In genomic region chr10:42260523-42260922, GRCm38 (mm10) we compare ENCODE assay signal across 13 mouse cellular contexts. TPM values are rescaled to one million over a fixed set of nuclear protein-coding genes. Genes with fewer than 3 reads are reported as not detected.
DNase-seq lines count a peak whose midpoint lies in the region; ATAC-seq and TF ChIP-seq lines count a peak whose summit lies in the region.
"Had no signal": no experiment of that assay in that cellular context is flagged by ENCODE, and none has a peak within 500 bp of the region (broad histone marks: within the 10 kb centered on the region; RNA-seq: fewer than 3 reads in every experiment).

No protein-coding gene starts in this region.

- peaks cover 2% of the 10 kb centered on the region for H3K79me3 ChIP-seq in C2C12 (ENCODE audit: low read depth)

- no peak overlapping the region for H3K4me3 ChIP-seq in kidney, embryonic 16.5 days (ENCODE audit: low read length)
- no peak overlapping the region for H3K4me3 ChIP-seq in C2C12 (ENCODE audit: insufficient read depth, poor library complexity, severe bottlenecking)
- peak overlapping the region; percentile 44 for H3K4me3 ChIP-seq in liver, embryonic 13.5 days (replicated peaks)
- no peak overlapping the region for H3K4me3 ChIP-seq in forebrain, embryonic 10.5 days
- H3K4me3 ChIP-seq: embryonic facial prominence, embryonic 12.5 days; lung, embryonic 15.5 days; midbrain, embryonic 15.5 days had no signal

- WGBS in kidney, embryonic 16.5 days: 34% methylated on average over 8 of the region's 8 CpGs
- WGBS in liver, embryonic 13.5 days (ENCODE audit: insufficient replicate concordance): 14% methylated on average over 8 of the region's 8 CpGs
- 84% methylated on average over 8 of the region's 8 CpGs for WGBS in forebrain, embryonic 10.5 days

- peaks cover 9% of the 10 kb centered on the region for H3K79me2 ChIP-seq in C2C12 (ENCODE audit: control insufficient read depth, insufficient read depth)

- intact Hi-C loops in left cerebral cortex, postnatal 36 days (cut with DNase I): no loop called here

- H3ac ChIP-seq in C2C12 (ENCODE audit: control insufficient read depth, insufficient read length, low read depth): no peak overlapping the region

- peak; percentile 2 for DNase-seq in kidney, adult 18-20 months
- peak; percentile 37 for DNase-seq in NIH3T3 (ENCODE audit: low read depth)
- DNase-seq in liver, embryonic 13.5 days: peak; percentile 77
- no peak for DNase-seq in left cerebral cortex, postnatal 36 days (ENCODE audit: low spot score in 2 of 2)
- DNase-seq in forebrain, embryonic 10.5 days (ENCODE audit: extremely low spot score, low spot score): no peak
- DNase-seq: cerebellum, adult 18-20 months; kidney, postnatal 36 days; thymus, postnatal 25 days had no signal

- no peaks in the 10 kb centered on the region for H3K27me3 ChIP-seq in kidney, embryonic 16.5 days (ENCODE audit: insufficient read depth, low read length)
- no peaks in the 10 kb centered on the region for H3K27me3 ChIP-seq in C2C12 (ENCODE audit: control insufficient read depth, insufficient read depth, insufficient read length)
- H3K27me3 ChIP-seq in liver, embryonic 13.5 days: no peaks in the 10 kb centered on the region
- H3K27me3 ChIP-seq in forebrain, embryonic 10.5 days (ENCODE audit: poor library complexity, severe bottlenecking): no peaks in the 10 kb centered on the region
- H3K27me3 ChIP-seq: embryonic facial prominence, embryonic 12.5 days; lung, embryonic 15.5 days; midbrain, embryonic 15.5 days had no signal

- no peak for ATAC-seq in kidney, embryonic 16.5 days (ENCODE audit: low FRiP score, low TSS enrichment)
- ATAC-seq in liver, embryonic 13.5 days (ENCODE audit: low read depth): peak; percentile 90
- ATAC-seq: midbrain, embryonic 15.5 days had no signal

- H3K4me2 ChIP-seq in kidney, embryonic 16.5 days (replicated peaks; ENCODE audit: low read depth, low read length): no peak overlapping the region
- H3K4me2 ChIP-seq in liver, embryonic 13.5 days: peak overlapping the region; percentile 70
- H3K4me2 ChIP-seq: embryonic facial prominence, embryonic 12.5 days; lung, embryonic 15.5 days; midbrain, embryonic 15.5 days had no signal

- no peaks in the 10 kb centered on the region for H3K9me3 ChIP-seq in kidney, embryonic 16.5 days (ENCODE audit: low read length)
- H3K9me3 ChIP-seq in liver, embryonic 13.5 days (replicated peaks): no peaks in the 10 kb centered on the region
- no peaks in the 10 kb centered on the region for H3K9me3 ChIP-seq in forebrain, embryonic 10.5 days
- H3K9me3 ChIP-seq: embryonic facial prominence, embryonic 12.5 days; lung, embryonic 15.5 days; midbrain, embryonic 15.5 days had no signal

- no peak for TF ChIP-seq CTCF in C2C12 (IDR thresholded peaks at IDR 0.05; ENCODE audit: control insufficient read depth, insufficient read depth, insufficient read length)

- no peak overlapping the region for H3K27ac ChIP-seq in kidney, embryonic 16.5 days (ENCODE audit: low read length)
- peak overlapping the region; percentile 97 for H3K27ac ChIP-seq in liver, embryonic 13.5 days
- no peak overlapping the region for H3K27ac ChIP-seq in forebrain, embryonic 10.5 days
- H3K27ac ChIP-seq: embryonic facial prominence, embryonic 12.5 days; lung, embryonic 15.5 days; midbrain, embryonic 15.5 days had no signal

- H3K36me3 ChIP-seq in kidney, embryonic 16.5 days (ENCODE audit: insufficient read depth, low read length): peaks cover 12% of the 10 kb centered on the region
- H3K36me3 ChIP-seq in C2C12 (ENCODE audit: control insufficient read depth, insufficient read depth): peaks cover 5% of the 10 kb centered on the region
- peaks cover 96% of the 10 kb centered on the region for H3K36me3 ChIP-seq in liver, embryonic 13.5 days
- H3K36me3 ChIP-seq in forebrain, embryonic 10.5 days (replicated peaks): peaks cover 7% of the 10 kb centered on the region
- H3K36me3 ChIP-seq: midbrain, embryonic 15.5 days had no signal

- H3K9ac ChIP-seq in kidney, embryonic 16.5 days (replicated peaks; ENCODE audit: low read length): no peak overlapping the region
- H3K9ac ChIP-seq in liver, embryonic 13.5 days: peak overlapping the region; percentile 77
- H3K9ac ChIP-seq: embryonic facial prominence, embryonic 12.5 days; lung, embryonic 15.5 days; midbrain, embryonic 15.5 days had no signal

- H3K4me1 ChIP-seq in kidney, embryonic 16.5 days (ENCODE audit: insufficient read depth, low read length): no peaks in the 10 kb centered on the region
- H3K4me1 ChIP-seq in liver, embryonic 13.5 days (replicated peaks): peaks cover 95% of the 10 kb centered on the region
- peaks cover 9% of the 10 kb centered on the region; the same call in 1 of the 2 replicates for H3K4me1 ChIP-seq in forebrain, embryonic 10.5 days
- H3K4me1 ChIP-seq: embryonic facial prominence, embryonic 12.5 days; lung, embryonic 15.5 days; midbrain, embryonic 15.5 days had no signal

TF ChIP-seq in C2C12, 6 proteins besides CTCF, POLR2A, EP300 and RAD21:
- TF ChIP-seq MYOD1 (IDR thresholded peaks at IDR 0.05; ENCODE audit: control insufficient read depth, insufficient read length, low read depth) (peak; percentile 0), MAX (IDR thresholded peaks at IDR 0.05) (no peak)

RNA-seq across cellular contexts. Expression of gene Foxo3, which starts 16.0 kb away (rescaled TPM):
- polyA plus RNA-seq in kidney, embryonic 16.5 days (2015; fragmentation: Nextera tagmentation; extraction: Ambion mirVana): 5.9 and 6.3 TPM in 2 replicates
- polyA plus RNA-seq in C2C12 (2012; fragmentation: generic; extraction: Trizol): 4.8 TPM
- polyA plus RNA-seq in liver, embryonic 13.5 days (2015; fragmentation: Nextera tagmentation; extraction: Ambion mirVana): 14.5 and 15.2 TPM in 2 replicates
- total RNA-seq in left cerebral cortex, postnatal 36 days (2021): 10 to 100 TPM; 73.1 to 78.6 TPM
- 2.1 and 2.3 TPM in 2 replicates for polyA plus RNA-seq in forebrain, embryonic 10.5 days (2016; fragmentation: Nextera tagmentation; extraction: Ambion mirVana)

Comparison
In these comparisons a context has a peak if more than half of its experiments do, and no peak if none do; other contexts are left out.
1. DNase-seq: peak in kidney, adult 18-20 months (single experiment), NIH3T3 (single experiment) and liver, embryonic 13.5 days (single experiment); none in left cerebral cortex, postnatal 36 days (0 of 2) and forebrain, embryonic 10.5 days (single experiment).